Mouse (Mus musculus): Measurements from ENCODE around the gene Calml4.

DNA sequence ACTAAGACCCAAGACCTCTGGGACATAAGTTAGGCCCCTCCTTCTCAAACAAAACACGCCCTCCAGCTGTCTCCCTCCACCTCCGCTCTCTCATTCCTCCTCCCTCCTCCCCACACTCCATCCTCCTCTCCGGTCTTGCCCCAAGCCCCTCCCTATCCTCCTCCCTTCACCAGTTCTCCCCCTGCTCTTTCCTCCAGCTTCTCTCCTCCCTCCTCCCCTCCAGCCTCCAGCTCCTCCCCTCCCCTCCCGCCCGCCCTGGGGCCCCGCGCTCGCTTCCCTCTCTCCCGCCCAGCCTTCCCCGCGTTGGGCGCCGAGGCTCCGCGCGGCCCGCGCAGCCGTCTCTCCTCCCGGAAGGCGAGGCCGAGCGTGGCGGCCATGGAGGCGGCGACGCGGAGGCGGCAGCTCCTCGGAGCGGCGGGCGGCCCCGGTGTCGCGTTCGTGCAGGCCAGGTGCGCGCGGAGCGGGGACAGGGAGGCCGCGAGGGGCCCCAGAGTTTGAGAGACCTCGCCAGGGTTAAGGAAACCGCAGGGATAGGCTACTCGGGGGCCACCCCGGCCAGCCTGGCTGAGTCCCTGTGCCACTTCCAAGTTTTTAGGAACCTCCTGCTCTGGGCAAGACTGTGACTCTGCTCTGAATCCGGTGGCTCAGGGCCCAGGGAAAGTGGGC is 19.2 kb upstream of the Calml4 start, which contains the start of gene Cln6:
- TF ChIP-seq CTCF (IDR thresholded peaks at IDR 0.05; ENCODE audit: control insufficient read depth, insufficient read depth, insufficient read length) (no peak), MYOD1 (IDR thresholded peaks at IDR 0.05; ENCODE audit: control insufficient read depth, insufficient read length, low read depth) (no peak)
